Mouse (Mus musculus): Measurements from ENCODE around the gene Olfr259.

DNA sequence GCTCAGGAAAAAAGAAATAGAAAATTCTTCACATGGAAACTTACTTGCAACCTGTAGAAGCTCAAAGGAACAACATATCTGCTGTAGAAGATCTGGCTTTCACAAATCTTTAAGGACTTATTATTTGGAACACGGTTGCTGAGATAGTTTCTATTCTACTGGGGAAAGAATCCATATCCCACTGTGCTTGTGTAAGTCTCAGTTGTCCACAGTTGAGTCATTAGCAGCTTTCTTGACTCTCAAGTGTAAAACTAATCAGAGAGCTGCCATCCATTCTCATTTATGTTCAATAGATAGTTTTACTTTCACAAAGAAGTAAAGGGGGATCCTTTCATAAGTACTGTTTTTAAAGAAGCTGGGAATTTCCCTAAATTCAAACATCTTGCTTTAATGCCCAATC, 18.5 kb downstream of the Olfr259 start, which contains the start of gene Olfr1109:
- TF ChIP-seq POLR2A (IDR thresholded peaks at IDR 0.05; ENCODE audit: low read depth, low read length) = no peak
- no peak for TF ChIP-seq CTCF (IDR thresholded peaks at IDR 0.05; ENCODE audit: extremely low read depth, insufficient read depth, insufficient read length, insufficient replicate concordance)
